Mouse (Mus musculus) limb, embryonic 11.5 days (tissue): ENCODE data around the gene Edem3. TPM values are rescaled to one million over a fixed set of nuclear protein-coding genes. Genes with fewer than 3 reads are reported as not detected.

Source experiments
- ATAC-seq: fragments of 200-750 bp; cut with Nextera tagmentation; 2 replicates; pipeline ENCODE4 v1.8.0; 2017; ENCODE audit warnings: low read depth; ENCODE audit not compliant: insufficient number of reproducible peaks, low FRiP score, low TSS enrichment
- DNase-seq: peaks from one replicate; pipeline ENCODE4 v3.0.0-alpha.2; 2015; ENCODE audit warnings: low spot score
- H3K27ac ChIP-seq: fragments of 300-500 bp; sonication (generic); replicated peaks from 2 replicates; pipeline ENCODE4 v1.5.1; 2014; ENCODE audit warnings: low read depth, mild to moderate bottlenecking, low read length
- H3K27me3 ChIP-seq: fragments of 300-500 bp; sonication (generic); 2 replicates; pipeline ENCODE4 v1.6.1; 2014; ENCODE audit warnings: mild to moderate bottlenecking, low read length, mixed read lengths; ENCODE audit not compliant: control insufficient read depth, insufficient read depth
- H3K36me3 ChIP-seq: fragments of 300-500 bp; sonication (generic); 2 replicates; pipeline ENCODE4 v1.6.1; 2014; ENCODE audit warnings: mild to moderate bottlenecking, low read length, moderate library complexity, mixed read lengths; ENCODE audit not compliant: control insufficient read depth, insufficient read depth
- H3K4me1 ChIP-seq: fragments of 300-500 bp; sonication (generic); 2 replicates; pipeline ENCODE4 v1.6.1; 2014; ENCODE audit warnings: low read length, mixed read lengths; ENCODE audit not compliant: control insufficient read depth, insufficient read depth
- H3K4me2 ChIP-seq: fragments of 300-500 bp; sonication (generic); 2 replicates; pipeline ENCODE4 v1.6.1; 2014; ENCODE audit warnings: low read depth, mild to moderate bottlenecking, moderate library complexity; ENCODE audit not compliant: severe bottlenecking
- H3K4me3 ChIP-seq: fragments of 300-500 bp; sonication (generic); 2 replicates; pipeline ENCODE4 v1.5.1; 2014; ENCODE audit warnings: low read depth, low read length
- H3K9ac ChIP-seq: fragments of 300-500 bp; sonication (generic); 2 replicates; pipeline ENCODE4 v1.6.1; 2014; ENCODE audit warnings: mild to moderate bottlenecking, low read length
- H3K9me3 ChIP-seq: fragments of 300-500 bp; sonication (generic); 2 replicates; pipeline ENCODE4 v1.6.1; 2016; ENCODE audit warnings: low read length; ENCODE audit not compliant: control insufficient read depth
- WGBS: fragments of 180-500 bp; shearing (Covaris S2); extraction: QIAGEN DNeasy Blood & Tissue Kit; methylation state at CpG from one replicate; pipeline ENCODE4 v1.1.7; 2014; 5-methylcytosine and 5-hydroxymethylcytosine counted together
- polyA plus RNA-seq: library from polyadenylated mRNA; unstranded; fragments of >200 nt; fragmentation: Nextera tagmentation; extraction: Ambion mirVana; gene quantifications from 2 replicates; pipeline ENCODE4 v1.2.1, GENCODE M21; 2014

Edem3 gene
- polyA plus RNA-seq, 1 experiment from 2014 or later, result 20.7 TPM

DNA sequence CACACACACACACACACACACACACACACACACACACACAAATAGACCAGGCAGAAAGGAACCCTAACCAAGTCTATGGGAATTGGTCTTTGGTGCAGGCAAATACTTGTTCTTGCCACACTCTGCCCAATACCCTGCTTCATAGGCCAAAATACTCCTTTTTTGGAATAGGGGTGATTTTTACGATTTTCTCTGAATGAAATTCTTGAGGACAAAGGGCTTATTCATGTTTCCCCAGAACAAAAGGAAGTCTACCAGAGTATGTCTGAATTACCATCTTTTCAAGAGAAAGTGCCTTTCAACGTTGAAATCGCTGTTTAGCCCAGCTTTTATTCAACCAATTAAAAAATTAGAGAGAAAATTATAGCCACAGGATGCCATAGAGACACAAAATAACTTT, 96.8 kb downstream of the Edem3 start:
- H3K9ac ChIP-seq, result no peak overlapping the region
- WGBS, result 86% methylated on average over 3 of the region's 3 CpGs

DNA sequence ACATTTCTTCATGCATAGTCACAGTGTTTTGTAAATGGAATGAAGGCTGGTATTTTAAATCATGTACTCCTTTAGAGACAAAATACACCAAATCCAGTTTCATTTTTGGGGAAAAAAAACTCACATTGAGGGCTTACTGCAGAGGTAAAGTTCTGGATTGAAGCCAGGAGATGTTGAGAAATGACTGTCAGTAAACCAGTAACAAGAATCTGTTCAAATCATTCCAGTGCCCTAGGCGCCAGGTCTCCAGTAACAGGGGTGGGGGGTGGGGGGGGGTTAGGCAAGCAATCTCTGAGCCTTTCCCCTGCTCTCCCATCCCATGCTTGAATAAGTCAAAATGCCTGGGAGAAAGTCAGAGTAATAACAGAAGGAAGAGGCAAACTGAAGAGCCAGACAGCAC, 100.4 kb downstream of the Edem3 start:
- WGBS, result 77% methylated on average over 1 of the region's 1 CpGs
- H3K9me3 ChIP-seq, result no peaks in the 10 kb centered on the region
- ATAC-seq (no peak), DNase-seq (no peak)
- H3K27ac ChIP-seq, result no peak overlapping the region
- H3K4me3 ChIP-seq, result no peak overlapping the region
- H3K4me2 ChIP-seq, result no peak overlapping the region
- no peaks in the 10 kb centered on the region for H3K27me3 ChIP-seq
- no peaks in the 10 kb centered on the region for H3K4me1 ChIP-seq
- no peak overlapping the region for H3K9ac ChIP-seq
- no peaks in the 10 kb centered on the region for H3K36me3 ChIP-seq

More for the DNA sequence above, 96.8 kb downstream of the Edem3 start:
- Histone ChIP-seq H3K9me3 (no peaks in the 10 kb centered on the region), H3K4me3 (no peak overlapping the region), H3K36me3 (no peaks in the 10 kb centered on the region), H3K4me2 (no peak overlapping the region), H3K4me1 (peaks cover 3% of the 10 kb centered on the region; the same call in 1 of the 2 replicates), H3K27ac (no peak overlapping the region), H3K27me3 (no peaks in the 10 kb centered on the region)
- ATAC-seq (no peak), DNase-seq (no peak)

DNA sequence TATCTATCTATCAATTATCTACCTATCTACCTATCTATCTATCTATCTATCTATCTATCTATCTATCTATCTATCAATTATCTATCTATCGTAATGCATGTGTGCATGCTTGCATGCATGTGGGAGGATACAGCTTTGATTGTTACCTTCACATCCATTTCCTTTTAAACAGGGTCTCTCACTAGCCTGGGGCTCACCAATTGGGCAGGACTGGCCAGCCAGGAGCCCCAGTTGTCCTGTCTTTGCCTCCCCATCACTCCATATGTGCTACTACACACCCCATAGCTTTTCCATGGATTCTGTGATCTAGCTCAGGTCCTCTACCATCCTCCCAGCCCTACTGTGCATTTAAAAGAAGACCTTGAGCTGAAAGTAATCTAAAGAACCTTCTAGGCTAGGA, 103.3 kb downstream of the Edem3 start:
- Histone ChIP-seq H3K27me3 (no peaks in the 10 kb centered on the region), H3K9ac (no peak overlapping the region), H3K4me1 (no peaks in the 10 kb centered on the region), H3K27ac (no peak overlapping the region), H3K4me2 (no peak overlapping the region), H3K4me3 (no peak overlapping the region), H3K36me3 (no peaks in the 10 kb centered on the region), H3K9me3 (no peaks in the 10 kb centered on the region)
- ATAC-seq (no peak), DNase-seq (no peak)
- 94% methylated on average over 1 of the region's 1 CpGs for WGBS

DNA sequence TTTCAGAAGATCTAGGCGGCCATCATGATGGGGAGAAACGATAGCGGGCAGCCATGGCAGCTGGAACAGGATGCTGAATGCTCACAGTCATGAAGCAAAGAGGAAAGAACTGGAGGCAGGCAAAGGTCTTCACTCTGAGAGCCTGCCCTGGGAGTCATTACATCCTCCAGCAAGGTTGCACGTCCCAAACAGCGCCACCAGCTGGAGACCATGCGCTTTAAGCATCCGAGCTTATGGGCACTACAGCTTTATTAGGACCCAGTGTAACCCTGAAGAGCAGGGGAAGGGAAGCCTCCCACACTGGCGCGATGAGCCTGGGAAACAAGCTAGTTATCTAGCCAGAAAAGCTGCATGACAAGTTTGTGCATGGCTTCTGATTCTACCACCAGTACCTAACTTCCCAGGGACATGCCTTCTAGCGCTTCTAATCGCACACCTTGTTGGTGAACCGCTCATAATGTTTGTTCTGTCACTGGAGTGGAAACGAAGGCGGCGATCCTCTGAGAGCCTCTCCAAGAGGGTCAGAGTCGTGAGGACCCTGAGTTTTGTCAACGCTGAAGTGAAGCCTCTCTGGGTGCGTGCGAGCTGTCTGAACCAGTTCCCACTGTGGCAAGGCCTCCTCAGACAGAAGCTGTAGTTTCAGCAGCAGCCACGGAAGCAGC, 106.3 kb downstream of the Edem3 start:
- no peaks in the 10 kb centered on the region for H3K4me1 ChIP-seq
- no peaks in the 10 kb centered on the region for H3K27me3 ChIP-seq
- DNase-seq, result no peak
- no peak overlapping the region for H3K9ac ChIP-seq
- H3K4me2 ChIP-seq, result no peak overlapping the region
- H3K36me3 ChIP-seq, result no peaks in the 10 kb centered on the region
- H3K4me3 ChIP-seq, result no peak overlapping the region
- no peaks in the 10 kb centered on the region for H3K9me3 ChIP-seq
- 67% methylated on average over 20 of the region's 20 CpGs for WGBS
- no peak for ATAC-seq
- H3K27ac ChIP-seq, result no peak overlapping the region

DNA sequence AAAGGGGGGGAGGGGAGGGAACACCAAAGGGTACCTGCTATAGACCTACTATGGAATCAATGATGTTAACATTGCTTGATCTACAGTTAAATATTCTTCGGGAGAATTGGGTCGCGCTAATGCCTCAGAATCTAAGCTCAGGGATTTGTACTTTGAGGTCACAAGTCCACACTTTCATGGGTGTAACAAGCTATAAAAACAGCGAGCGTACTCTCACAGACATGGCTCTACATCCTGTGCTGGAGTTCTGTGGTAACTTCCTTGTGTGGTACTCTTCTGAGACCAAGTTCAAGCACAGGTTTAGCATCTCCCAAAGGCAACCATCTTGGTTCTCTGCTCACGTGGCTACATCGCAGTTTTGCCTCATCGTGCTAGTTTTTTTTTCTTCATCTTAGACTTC, 106.9 kb downstream of the Edem3 start:
- ATAC-seq (no peak), DNase-seq (no peak)
- Histone ChIP-seq H3K27me3 (no peaks in the 10 kb centered on the region), H3K4me3 (no peak overlapping the region), H3K4me1 (no peaks in the 10 kb centered on the region), H3K9ac (no peak overlapping the region), H3K36me3 (no peaks in the 10 kb centered on the region), H3K27ac (no peak overlapping the region), H3K4me2 (no peak overlapping the region), H3K9me3 (no peaks in the 10 kb centered on the region)
- WGBS, result 92% methylated on average over 8 of the region's 8 CpGs

DNA sequence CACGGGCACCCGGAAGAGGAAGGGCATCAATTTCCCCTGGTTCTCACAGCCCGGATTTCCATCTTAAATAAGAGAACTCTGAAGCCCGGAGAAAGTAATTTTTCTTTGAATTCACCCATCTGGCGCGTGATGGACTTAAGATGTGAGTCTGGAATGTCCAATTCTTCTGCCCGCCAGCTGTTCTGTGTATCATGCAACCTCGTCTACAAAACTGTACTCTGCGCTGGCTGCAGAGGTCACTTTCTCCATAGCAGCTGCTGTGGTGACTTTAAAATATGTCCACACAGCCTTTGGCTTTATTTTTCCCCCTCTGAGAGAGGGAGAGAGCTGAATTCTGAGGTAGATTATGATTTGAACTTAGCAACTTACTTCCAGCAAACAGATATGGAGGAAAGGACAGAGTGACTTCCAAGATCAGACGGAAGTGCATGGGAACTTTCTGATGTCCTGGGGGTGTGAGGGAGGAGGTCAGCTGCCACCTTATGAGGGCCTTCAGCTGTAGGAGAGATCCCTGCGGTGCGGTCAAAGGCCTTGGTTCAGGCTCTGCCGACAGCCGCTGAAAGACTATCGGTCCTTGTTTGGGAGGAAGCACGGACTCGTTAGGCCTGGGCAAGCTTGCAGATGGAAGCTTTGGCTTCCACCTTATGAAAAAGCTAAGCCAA, 108.1 kb downstream of the Edem3 start:
- no peak for DNase-seq

DNA sequence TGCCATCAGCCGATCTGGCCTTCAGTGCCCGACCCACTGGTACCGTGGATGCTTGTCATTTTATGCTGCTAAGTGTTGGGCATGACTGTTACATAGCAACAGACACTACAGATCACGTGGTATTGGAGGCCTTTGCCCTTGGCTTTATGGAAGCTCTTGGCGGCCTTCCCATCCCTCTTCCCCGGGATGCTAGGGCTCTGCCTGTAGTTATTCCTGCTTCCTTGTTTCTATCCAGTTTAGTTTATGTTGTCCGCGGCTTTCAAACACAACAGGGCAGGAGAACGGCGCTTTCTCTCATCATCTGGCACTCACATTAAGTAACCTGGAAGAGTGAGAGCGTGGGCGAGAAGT, 108.6 kb downstream of the Edem3 start:
- Histone ChIP-seq H3K27ac (no peak overlapping the region), H3K4me3 (no peak overlapping the region), H3K4me2 (no peak overlapping the region), H3K27me3 (no peaks in the 10 kb centered on the region), H3K4me1 (no peaks in the 10 kb centered on the region), H3K9ac (no peak overlapping the region), H3K9me3 (no peaks in the 10 kb centered on the region), H3K36me3 (no peaks in the 10 kb centered on the region)
- 89% methylated on average over 12 of the region's 12 CpGs for WGBS
- DNase-seq, result no peak
- ATAC-seq, result no peak

More for the DNA sequence above, 108.1 kb downstream of the Edem3 start:
- Histone ChIP-seq H3K27ac (no peak overlapping the region), H3K4me3 (no peak overlapping the region), H3K4me2 (no peak overlapping the region), H3K36me3 (no peaks in the 10 kb centered on the region), H3K9me3 (no peaks in the 10 kb centered on the region), H3K4me1 (no peaks in the 10 kb centered on the region), H3K27me3 (no peaks in the 10 kb centered on the region), H3K9ac (no peak overlapping the region)
- ATAC-seq, result no peak
- WGBS, result 78% methylated on average over 17 of the region's 17 CpGs

DNA sequence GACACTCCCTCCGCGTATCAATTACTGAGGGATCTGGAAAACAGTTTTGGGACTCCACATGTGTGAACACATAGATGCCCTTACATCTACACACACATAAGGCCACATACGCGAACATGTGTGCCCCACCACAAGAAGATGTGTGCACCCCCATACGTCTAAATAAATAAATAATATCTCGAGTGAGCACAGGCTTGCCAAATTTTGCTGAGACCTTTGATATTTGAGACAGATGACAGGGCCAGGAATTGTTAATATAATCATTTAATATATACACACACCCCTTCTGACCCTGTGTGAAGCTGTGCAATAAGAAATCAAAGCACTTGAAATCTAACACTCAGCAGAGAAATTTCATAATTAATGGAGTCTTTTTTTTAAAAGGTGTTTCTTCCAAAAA, 109.2 kb downstream of the Edem3 start:
- no peak overlapping the region for H3K9ac ChIP-seq
- H3K4me3 ChIP-seq, result no peak overlapping the region
- H3K27me3 ChIP-seq, result no peaks in the 10 kb centered on the region
- H3K4me1 ChIP-seq, result no peaks in the 10 kb centered on the region
- DNase-seq, result no peak
- 90% methylated on average over 6 of the region's 6 CpGs for WGBS
- no peaks in the 10 kb centered on the region for H3K36me3 ChIP-seq
- H3K27ac ChIP-seq, result no peak overlapping the region
- H3K4me2 ChIP-seq, result no peak overlapping the region
- H3K9me3 ChIP-seq, result no peaks in the 10 kb centered on the region
- 0 out of 2 replicates have a peak, but pooled peaks have one; percentile 21 for ATAC-seq
